Mouse (Mus musculus) lung, embryonic 14.5 days (tissue): Measurements from ENCODE around the gene Olfr178. TPM values are rescaled to one million over a fixed set of nuclear protein-coding genes. Genes with fewer than 3 reads are reported as not detected.

Experiments
- ATAC-seq: fragments of 200-750 bp; cut with Nextera tagmentation; 2 replicates; pipeline ENCODE4 v1.8.0; 2017; ENCODE audit warnings: mild to moderate bottlenecking, moderate TSS enrichment, moderate library complexity; ENCODE audit not compliant: insufficient read depth
- DNase-seq: peaks from one replicate; pipeline ENCODE4 v3.0.0-alpha.2; 2015
- H3K27ac ChIP-seq: fragments of 300-500 bp; sonication (generic); 2 replicates; pipeline ENCODE4 v1.5.1; 2014; ENCODE audit warnings: low read depth, mild to moderate bottlenecking, moderate library complexity
- H3K27me3 ChIP-seq: fragments of 300-500 bp; sonication (generic); 2 replicates; pipeline ENCODE4 v1.6.1; 2014; ENCODE audit warnings: low read length, control low read depth; ENCODE audit not compliant: insufficient read depth
- H3K36me3 ChIP-seq: fragments of 300-500 bp; sonication (generic); 2 replicates; pipeline ENCODE4 v1.6.1; 2014; ENCODE audit warnings: control low read depth; ENCODE audit not compliant: insufficient read depth
- H3K4me1 ChIP-seq: fragments of 300-500 bp; sonication (generic); 2 replicates; pipeline ENCODE4 v1.6.1; 2014; ENCODE audit warnings: antibody characterized with exemption, control low read depth; ENCODE audit not compliant: insufficient read depth
- H3K4me2 ChIP-seq: fragments of 300-500 bp; sonication (generic); 2 replicates; pipeline ENCODE4 v1.6.1; 2014; ENCODE audit warnings: mild to moderate bottlenecking
- H3K4me3 ChIP-seq: fragments of 300-500 bp; sonication (generic); 2 replicates; pipeline ENCODE4 v1.5.1; 2014; ENCODE audit warnings: low read depth, low read length
- H3K9ac ChIP-seq: fragments of 300-500 bp; sonication (generic); 2 replicates; pipeline ENCODE4 v1.6.1; 2014
- H3K9me3 ChIP-seq: fragments of 300-500 bp; sonication (generic); 2 replicates; pipeline ENCODE4 v1.6.1; 2016; ENCODE audit warnings: low read depth, low read length, control low read depth
- CTCF ChIP-seq: IDR thresholded peaks from 2 replicates; pipeline ENCODE4 v1.5.1; 2016; ENCODE audit warnings: antibody characterized with exemption, low read depth
- WGBS: fragments of 180-500 bp; shearing (Covaris S2); extraction: QIAGEN DNeasy Blood & Tissue Kit; methylation state at CpG from one replicate; pipeline ENCODE4 v1.1.7; 2014; 5-methylcytosine and 5-hydroxymethylcytosine counted together
- polyA plus RNA-seq: library from polyadenylated mRNA; unstranded; fragments of >200 nt; fragmentation: Nextera tagmentation; extraction: Ambion mirVana; gene quantifications from 2 replicates; pipeline ENCODE4 v1.2.1, GENCODE M21; 2014

Olfr178 gene
- polyA plus RNA-seq = not detected in 2 replicates

- TF ChIP-seq CTCF = no peak
- Histone ChIP-seq H3K27me3 (no peaks in the 10 kb centered on the region), H3K9ac (no peak within 1 kb of the TSS), H3K36me3 (no peaks in the 10 kb centered on the region), H3K9me3 (no peaks in the 10 kb centered on the region), H3K4me3 (no peak within 1 kb of the TSS), H3K4me1 (no peaks in the 10 kb centered on the region), H3K27ac (no peak within 1 kb of the TSS), H3K4me2 (no peak within 1 kb of the TSS)
- no peak for DNase-seq
- ATAC-seq = no peak
- WGBS = 81% methylated on average over 3 of the region's 3 CpGs
These were observed at the start of gene Olfr178 for GRCm38 (mm10) chr16:58891963-58892362. TSS of gene Olfr178 (minus strand) at chr16:58892063.

- Histone ChIP-seq H3K9ac (no peak within 1 kb of the TSS), H3K4me1 (no peaks in the 10 kb centered on the region), H3K4me2 (no peak within 1 kb of the TSS), H3K4me3 (no peak within 1 kb of the TSS), H3K9me3 (no peaks in the 10 kb centered on the region), H3K36me3 (no peaks in the 10 kb centered on the region), H3K27ac (no peak within 1 kb of the TSS), H3K27me3 (no peaks in the 10 kb centered on the region)
- 72% methylated on average over 4 of the region's 4 CpGs for WGBS
- DNase-seq = no peak
- no peak for TF ChIP-seq CTCF
- ATAC-seq = no peak
These were observed 37.4 kb upstream of the Olfr178 start, which contains the start of gene Olfr180 for GRCm38 (mm10) chr16:58929292-58929691. TSS of gene Olfr180 (minus strand) at chr16:58929392.

- no peak for TF ChIP-seq CTCF
- H3K4me2 ChIP-seq = no peak within 1 kb of the TSS
- no peaks in the 10 kb centered on the region for H3K36me3 ChIP-seq
- H3K9me3 ChIP-seq = no peaks in the 10 kb centered on the region
- no peaks in the 10 kb centered on the region for H3K4me1 ChIP-seq
- 31% methylated on average over 1 of the region's 1 CpGs for WGBS
- no peak within 1 kb of the TSS for H3K9ac ChIP-seq
- ATAC-seq = no peak
- H3K27me3 ChIP-seq = no peaks in the 10 kb centered on the region
- DNase-seq = no peak
- H3K27ac ChIP-seq = no peak within 1 kb of the TSS
- H3K4me3 ChIP-seq = no peak within 1 kb of the TSS
These were observed 36.8 kb upstream of the Olfr178 start, which contains the start of gene Olfr181 for GRCm38 (mm10) chr16:58928655-58929054. TSS of gene Olfr181 (minus strand) at chr16:58928755.

- Histone ChIP-seq H3K27me3 (no peaks in the 10 kb centered on the region), H3K4me1 (no peaks in the 10 kb centered on the region), H3K4me3 (no peak overlapping the region), H3K4me2 (no peak overlapping the region), H3K27ac (no peak overlapping the region), H3K9ac (no peak overlapping the region), H3K9me3 (no peaks in the 10 kb centered on the region), H3K36me3 (no peaks in the 10 kb centered on the region)
- ATAC-seq = no peak
- TF ChIP-seq CTCF = no peak
- 93% methylated on average over 2 of the region's 2 CpGs for WGBS
- DNase-seq = no peak
These were observed 7.4 kb downstream of the Olfr178 start for GRCm38 (mm10) chr16:58884416-58884815.

- ATAC-seq (no peak), DNase-seq (no peak)
- no peak for TF ChIP-seq CTCF
- no peak within 1 kb of the TSS for H3K27ac ChIP-seq
- no peak within 1 kb of the TSS for H3K4me3 ChIP-seq
- no peaks in the 10 kb centered on the region for H3K4me1 ChIP-seq
- H3K36me3 ChIP-seq = no peaks in the 10 kb centered on the region
- WGBS = 43% methylated on average over 1 of the region's 1 CpGs
- no peak within 1 kb of the TSS for H3K4me2 ChIP-seq
- no peaks in the 10 kb centered on the region for H3K9me3 ChIP-seq
- H3K27me3 ChIP-seq = no peaks in the 10 kb centered on the region
- H3K9ac ChIP-seq = no peak within 1 kb of the TSS
These were observed 17.2 kb downstream of the Olfr178 start, which contains the start of gene Olfr177 for GRCm38 (mm10) chr16:58874668-58875067. TSS of gene Olfr177 (minus strand) at chr16:58874768.

- ATAC-seq (no peak), DNase-seq (no peak)
- Histone ChIP-seq H3K4me3 (no peak overlapping the region), H3K4me2 (no peak overlapping the region), H3K36me3 (no peaks in the 10 kb centered on the region), H3K27me3 (no peaks in the 10 kb centered on the region), H3K9ac (no peak overlapping the region), H3K4me1 (no peaks in the 10 kb centered on the region), H3K9me3 (no peaks in the 10 kb centered on the region), H3K27ac (no peak overlapping the region)
- 67% methylated on average over 1 of the region's 1 CpGs for WGBS
- no peak for TF ChIP-seq CTCF
These were observed 30.4 kb downstream of the Olfr178 start for GRCm38 (mm10) chr16:58861479-58861878.

GRCm38 (mm10) chr16:58860032-58860737 is 31.7 kb downstream of the Olfr178 start:
- no peak overlapping the region for H3K9ac ChIP-seq
- H3K9me3 ChIP-seq = no peaks in the 10 kb centered on the region
- no peaks in the 10 kb centered on the region for H3K36me3 ChIP-seq
- TF ChIP-seq CTCF = no peak
- no peak for DNase-seq
- no peak overlapping the region for H3K27ac ChIP-seq
- no peak overlapping the region for H3K4me2 ChIP-seq
- 86% methylated on average over 2 of the region's 2 CpGs for WGBS
- H3K27me3 ChIP-seq = no peaks in the 10 kb centered on the region
- no peaks in the 10 kb centered on the region for H3K4me1 ChIP-seq
- H3K4me3 ChIP-seq = no peak overlapping the region
- no peak for ATAC-seq

Other genes with a start within 250 kb of the Olfr178 start
- 22.7 and 23.7 TPM in 2 replicates for gene Cpox, start 221.8 kb downstream of the Olfr178 start, polyA plus RNA-seq
- 0.11 TPM in 1 of 2 replicates, not detected in the other for gene Gpr15, start 173.0 kb downstream of the Olfr178 start, polyA plus RNA-seq
- gene Cldnd1, start 164.2 kb downstream of the Olfr178 start, polyA plus RNA-seq = 127 and 128 TPM in 2 replicates
- gene Olfr172, start 128.9 kb downstream of the Olfr178 start, polyA plus RNA-seq = not detected in 2 replicates
- gene Olfr173, start 91.8 kb downstream of the Olfr178 start, polyA plus RNA-seq = not detected in 2 replicates
- gene Olfr175-ps1, start 65.3 kb downstream of the Olfr178 start, polyA plus RNA-seq = not detected in 2 replicates
- not detected in 2 replicates for gene Olfr177, start 17.3 kb downstream of the Olfr178 start, polyA plus RNA-seq
- gene Olfr181, start 36.7 kb upstream of the Olfr178 start, polyA plus RNA-seq = not detected in 2 replicates
- not detected in 2 replicates for gene Olfr180, start 37.3 kb upstream of the Olfr178 start, polyA plus RNA-seq
- gene Olfr183, start 103.3 kb upstream of the Olfr178 start, polyA plus RNA-seq = not detected in 2 replicates
- gene Olfr186, start 138.2 kb upstream of the Olfr178 start, polyA plus RNA-seq = not detected in 2 replicates
- not detected in 2 replicates for gene Olfr187, start 147.7 kb upstream of the Olfr178 start, polyA plus RNA-seq
- gene Olfr190, start 185.9 kb upstream of the Olfr178 start, polyA plus RNA-seq = not detected in 2 replicates
- not detected in 2 replicates for gene Olfr191, start 197.8 kb upstream of the Olfr178 start, polyA plus RNA-seq
- not detected in 2 replicates for gene Olfr193, start 219.8 kb upstream of the Olfr178 start, polyA plus RNA-seq
- not detected in 2 replicates for gene Olfr194, start 229.0 kb upstream of the Olfr178 start, polyA plus RNA-seq